Mouse (Mus musculus) frontal cortex, postnatal 25 days (tissue): ENCODE results near the gene 6820408C15Rik.
A peak's percentile ranks its signal among the peaks of the same experiment; 100 is the strongest.
"Not testable (repeated sequence)": the region's sequence is repeated elsewhere in the genome, so short reads cannot be mapped to it uniquely, and the experiment has no call there.

Experiments used
- DNase-seq, 2 experiments: peaks; one replicate each; pipeline ENCODE4 v3.0.0; 2022; ENCODE audit warnings: low spot score in 2 of 2

Gene 6820408C15Rik

DNA sequence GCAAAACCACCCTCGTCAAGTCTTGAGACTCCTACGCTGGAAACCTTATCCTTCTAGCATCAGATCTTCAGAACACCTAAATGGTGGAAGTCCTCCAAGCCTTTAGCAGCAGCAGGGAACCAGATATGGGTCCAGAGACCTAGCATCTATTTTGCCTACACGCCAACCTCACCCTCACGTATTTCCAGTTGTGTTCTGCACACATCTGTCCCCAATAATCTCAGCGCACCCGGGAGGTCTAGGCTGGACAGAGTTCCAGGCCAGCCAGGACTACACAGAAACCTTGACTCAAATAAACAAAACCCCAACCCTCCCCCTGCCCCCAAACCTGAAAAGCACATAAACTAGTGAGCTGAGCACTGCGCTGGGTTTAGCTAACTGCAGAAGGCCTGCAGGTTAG is 3.9 kb upstream of the 6820408C15Rik start:
- DNase-seq, result no peak

DNA sequence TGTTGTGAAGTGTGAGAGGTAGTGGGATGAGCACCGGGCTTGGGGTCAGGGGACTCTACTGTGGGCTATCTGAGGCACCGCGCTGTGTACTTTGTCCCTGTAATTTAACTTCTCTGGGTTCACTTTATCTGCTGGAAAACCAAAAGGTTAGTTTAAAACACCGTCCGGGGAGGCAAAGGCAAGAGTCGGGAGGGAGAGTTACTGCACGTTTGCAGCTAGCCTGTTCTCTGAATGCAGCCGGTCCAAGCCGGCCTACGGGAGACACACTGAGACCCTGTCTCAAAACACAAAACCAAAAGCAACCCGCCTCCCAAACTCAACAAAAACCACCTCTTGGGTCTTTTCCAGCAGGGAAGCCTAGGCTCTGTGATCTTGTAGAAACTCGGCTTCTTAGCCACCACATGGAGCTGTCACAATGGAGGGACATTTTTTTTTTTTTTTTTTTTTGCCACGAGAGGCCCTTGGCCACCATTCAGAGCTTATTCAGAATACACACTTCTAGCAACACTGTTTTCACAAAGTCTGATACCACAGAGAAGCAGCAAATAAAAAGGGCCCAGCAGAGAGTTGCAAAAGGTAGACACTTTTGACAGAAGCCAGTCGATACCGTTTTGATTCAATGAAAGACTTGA is 2.7 kb upstream of the 6820408C15Rik start:
- DNase-seq, result no peak

DNA sequence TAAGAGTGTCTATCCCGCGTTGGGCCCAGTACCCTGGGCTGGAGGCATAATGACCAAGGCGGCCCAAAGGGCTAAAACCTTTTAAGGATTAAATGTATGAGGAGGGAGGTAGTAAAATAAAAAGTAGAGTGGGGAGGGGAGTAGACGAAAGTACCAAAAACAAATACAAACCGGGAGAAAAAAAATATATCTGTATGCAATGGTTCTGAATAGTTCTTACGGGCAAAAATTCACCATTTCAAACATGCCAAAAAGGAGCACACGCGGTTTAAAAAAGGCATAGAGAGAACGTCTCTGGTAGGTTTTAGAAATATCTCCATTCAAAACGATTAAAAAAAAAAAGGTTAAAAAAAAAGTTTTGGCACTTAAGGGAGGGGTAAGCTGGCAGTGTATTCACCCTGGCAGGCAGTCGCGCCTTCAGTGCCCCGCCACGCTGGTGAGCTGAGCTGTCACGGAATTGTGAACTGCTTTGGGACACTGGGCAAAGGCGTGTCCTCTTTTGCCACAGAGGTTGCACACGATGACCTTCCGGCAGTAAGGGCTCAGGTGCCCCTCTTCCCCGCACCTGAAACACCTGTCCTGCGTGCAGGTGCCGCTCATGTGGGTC is 2.1 kb upstream of the 6820408C15Rik start:
- DNase-seq, result no peak

DNA sequence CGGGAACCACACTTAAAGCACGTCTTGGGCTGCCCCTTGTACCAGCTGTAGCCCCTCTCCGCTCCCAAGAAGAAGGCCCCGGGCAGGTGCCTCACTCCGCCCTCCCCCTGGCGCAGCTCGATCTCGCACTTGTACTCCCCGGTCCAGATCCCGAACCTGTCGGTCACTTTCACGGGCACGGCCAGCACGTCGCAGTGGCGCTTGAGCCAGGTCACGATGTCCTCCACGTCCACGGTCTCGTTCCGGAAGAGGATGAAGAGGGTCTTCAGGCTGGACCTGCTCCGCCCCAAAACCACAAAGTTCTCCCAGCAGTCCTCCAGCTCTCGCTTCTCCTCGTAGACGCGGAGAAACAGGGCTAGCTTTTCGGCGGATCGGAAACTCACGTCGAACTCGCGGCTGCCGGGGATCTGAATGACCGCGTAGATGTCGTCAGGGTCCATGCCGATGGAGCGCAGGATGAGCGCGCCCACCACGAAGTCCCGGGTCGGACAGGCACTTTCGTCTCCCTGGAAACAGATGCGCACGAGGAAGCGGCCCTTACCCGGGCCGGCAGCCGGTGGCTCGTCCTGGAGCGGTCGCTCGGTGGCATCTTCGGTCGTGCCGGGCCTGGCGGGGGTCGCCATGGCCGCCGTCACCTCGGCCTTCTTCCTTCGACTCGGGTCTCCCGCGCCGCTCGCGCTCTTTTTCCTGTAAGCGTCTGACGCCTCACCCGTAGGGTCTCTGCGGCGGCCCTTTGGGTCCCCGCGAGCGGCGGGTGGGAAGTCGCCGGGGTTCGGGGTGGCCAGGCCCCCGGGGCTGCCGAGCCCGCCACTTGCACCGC is 1.4 kb upstream of the 6820408C15Rik start:
- DNase-seq, result no peak

DNA sequence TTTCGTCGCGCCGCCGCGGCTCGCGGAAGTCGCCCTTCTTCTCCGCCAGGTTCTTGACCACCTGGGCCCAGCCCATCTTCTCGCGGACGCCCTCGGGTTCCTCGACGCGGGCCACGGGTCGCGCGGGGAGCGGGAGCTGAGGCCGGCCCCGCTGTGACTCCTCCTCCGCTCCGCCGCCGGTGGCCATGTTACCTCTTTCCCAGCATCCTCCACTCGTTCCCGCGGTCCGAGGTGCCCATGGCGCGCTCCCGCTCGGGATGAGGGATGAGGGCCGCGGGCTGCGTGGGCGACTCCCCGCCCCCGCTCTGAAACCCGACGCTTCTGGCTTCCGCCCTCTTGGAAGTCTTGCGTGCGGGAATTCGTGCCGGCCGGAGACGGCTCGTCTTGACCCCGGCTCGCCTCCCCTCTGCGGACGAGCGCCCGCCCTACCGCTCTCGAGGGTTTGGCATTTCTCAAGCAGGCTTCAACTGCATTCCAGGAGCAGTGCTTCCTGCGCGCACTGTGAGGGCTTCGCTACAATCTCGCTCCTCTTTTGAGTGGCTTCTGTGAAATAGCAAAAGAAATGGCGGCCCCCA is 709 bp upstream of the 6820408C15Rik start, which contains the start of gene Zcchc3:
TSS of gene Zcchc3 (minus strand) at position 437 of the 575 bp plus-strand sequence.
- DNase-seq, result peak; percentile 80 to 82

DNA sequence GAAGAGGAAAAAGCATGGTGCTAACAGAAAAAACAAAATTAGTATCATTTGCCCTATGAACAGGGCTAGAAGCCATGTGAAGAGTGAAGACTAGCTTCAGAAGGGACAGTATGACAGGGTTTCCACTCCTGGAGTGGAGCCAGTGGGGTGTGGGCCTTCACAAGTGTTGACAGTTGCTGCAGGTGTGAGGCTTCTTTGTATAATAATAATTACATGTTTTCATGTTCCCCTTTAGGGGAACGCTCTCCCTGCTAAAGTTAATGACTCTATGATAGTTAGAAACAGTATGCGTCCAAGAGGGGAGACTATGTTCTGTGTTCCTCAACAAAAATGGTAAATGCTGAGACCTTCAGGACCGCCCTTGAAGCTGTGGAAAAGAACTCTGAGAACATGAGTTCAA is 399 bp downstream of the 6820408C15Rik start:
- DNase-seq, result no peak

DNA sequence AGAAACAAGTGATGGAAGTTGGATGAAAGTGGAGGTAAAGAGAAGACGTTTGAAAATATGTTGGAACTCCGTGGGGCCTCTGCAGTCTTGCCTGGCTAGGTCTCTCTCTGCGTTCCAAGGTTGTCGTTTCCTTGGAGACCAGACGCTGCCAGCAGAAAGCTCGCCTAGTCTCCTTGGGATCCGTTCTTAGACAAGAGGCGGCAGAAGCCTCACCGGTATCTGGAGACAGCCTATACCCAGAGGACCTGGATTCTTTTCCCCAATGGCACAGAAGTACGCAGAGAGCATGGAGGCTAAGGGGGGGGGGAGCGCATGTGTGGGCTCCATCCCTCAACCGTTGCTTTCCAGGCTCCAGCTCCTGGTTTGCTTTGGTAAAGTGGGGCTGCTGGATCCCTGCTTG is 12.1 kb downstream of the 6820408C15Rik start:
- DNase-seq, result no peak

DNA sequence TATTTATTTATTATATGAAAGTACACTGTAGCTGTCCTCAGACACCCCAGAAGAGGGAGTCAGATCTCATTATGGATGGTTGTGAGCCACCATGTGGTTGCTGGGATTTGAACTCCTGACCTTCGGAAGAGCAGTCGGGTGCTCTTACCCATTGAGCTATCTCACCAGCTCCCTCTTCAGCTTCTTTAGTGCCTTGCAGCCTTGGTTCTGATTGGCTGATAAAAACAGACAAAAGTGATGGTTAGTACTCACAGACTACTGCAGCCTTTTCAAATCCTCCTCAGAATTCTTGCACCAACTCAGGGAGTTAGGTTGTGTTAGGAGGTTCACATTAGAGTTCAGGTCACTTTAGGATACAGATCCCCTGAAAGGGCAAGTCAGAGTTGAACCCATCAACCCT is 13.1 kb downstream of the 6820408C15Rik start:
- not testable (repeated sequence) for DNase-seq

DNA sequence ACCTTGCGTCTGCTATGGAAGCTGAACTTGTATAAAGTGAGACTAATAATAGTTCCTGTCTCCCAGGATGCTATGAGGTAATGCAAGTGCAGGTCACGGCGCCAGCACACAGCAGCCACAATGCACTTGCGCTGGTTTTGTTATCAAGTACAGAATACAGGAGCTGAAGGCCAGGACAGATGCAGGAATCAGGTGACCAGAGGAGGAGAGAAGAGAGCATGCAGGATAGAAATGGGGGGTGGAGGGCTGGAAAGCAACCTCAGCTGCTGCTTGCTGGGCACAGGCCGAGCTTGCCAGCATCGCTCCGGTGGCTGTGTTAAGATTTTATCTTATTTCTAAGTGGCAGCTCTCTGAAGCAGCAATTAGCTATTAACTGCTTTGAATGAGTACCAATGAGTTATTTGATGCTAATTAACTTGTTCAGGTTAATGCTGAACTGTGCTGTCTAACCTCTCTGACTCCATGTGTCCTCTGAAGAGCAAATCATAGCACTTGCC is 21.1 kb downstream of the 6820408C15Rik start:
- DNase-seq, result no peak

DNA sequence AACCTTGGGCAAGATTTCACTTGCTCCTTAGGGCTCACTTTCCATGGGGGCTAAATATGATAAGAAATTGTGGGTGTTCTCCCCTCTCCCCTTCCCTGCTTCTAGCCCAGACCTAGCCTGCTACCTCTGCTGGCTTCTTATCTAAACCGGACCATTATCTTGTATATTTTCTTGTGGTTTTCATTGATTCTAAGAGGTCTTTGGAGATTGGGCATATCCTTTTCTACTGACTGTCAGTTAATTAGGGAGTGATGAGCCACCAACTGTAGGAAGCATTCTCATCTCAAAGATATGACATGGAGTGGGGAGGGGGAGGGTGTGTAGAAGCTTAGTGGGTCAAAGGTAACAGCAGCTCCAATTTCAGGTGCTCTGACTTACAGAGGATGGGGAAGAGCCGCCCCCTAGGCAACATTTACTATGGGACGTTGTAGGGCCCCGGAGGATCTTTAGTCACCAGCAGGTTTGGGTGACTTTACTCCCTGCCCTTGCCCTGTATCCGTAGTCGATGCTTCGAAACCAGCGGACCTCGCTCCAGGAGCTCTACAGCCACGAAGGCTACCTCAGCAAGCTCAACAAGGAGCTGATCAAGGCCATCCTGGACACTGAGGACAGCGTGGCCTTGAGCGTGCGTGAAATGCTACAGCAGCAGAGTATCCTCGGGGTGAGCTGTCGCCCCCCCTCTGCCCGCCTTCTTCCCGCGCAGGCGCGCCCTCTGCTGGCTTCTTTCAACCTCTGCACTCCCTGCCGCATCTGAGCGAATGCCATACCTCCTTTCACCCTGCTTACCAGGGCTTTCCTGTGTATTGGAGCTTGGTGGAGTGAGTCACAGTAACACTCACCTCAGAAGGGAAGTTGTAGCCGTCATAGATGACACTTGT is 21.8 kb downstream of the 6820408C15Rik start:
- DNase-seq, result peak; percentile 70 to 83

DNA sequence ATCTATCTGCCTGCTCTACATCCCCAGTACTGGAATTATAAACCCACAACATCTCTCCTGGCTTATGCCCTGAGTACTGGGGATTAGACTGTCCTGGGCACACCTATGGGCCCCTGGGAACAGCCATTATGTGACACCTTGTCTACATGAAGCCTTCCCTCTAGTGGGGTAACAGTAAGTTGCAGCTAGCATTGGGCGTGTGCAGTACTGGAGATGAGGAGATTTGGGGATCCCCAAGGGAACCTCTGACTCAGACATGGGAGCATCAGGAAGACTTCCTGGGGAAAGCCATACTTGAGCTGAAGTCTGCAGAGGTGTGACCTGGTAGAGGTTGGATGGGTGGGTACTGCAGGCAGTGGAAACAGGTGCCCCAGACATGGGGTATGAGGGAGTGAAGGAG is 23.6 kb downstream of the 6820408C15Rik start:
- DNase-seq, result no peak

DNA sequence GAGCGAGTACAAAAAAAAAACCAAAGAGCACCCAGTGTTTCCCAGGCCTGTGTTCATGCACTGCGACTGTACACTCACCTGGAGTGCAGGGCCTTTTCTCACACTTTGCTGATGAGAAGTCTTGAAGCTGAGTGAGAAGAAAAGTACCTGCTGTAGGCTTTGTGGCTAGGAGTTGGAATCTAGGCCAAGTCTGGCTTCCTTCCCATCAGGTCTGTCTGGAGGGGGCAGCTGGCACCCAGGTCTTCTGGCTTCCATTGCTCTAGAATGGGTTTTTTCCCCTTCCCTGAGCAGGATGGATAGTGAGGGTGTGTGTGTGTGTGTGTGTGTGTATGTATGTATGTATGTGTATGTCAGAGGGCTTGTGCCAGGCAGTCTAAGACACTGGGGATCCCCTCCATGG is 24.4 kb downstream of the 6820408C15Rik start:
- no peak for DNase-seq

DNA sequence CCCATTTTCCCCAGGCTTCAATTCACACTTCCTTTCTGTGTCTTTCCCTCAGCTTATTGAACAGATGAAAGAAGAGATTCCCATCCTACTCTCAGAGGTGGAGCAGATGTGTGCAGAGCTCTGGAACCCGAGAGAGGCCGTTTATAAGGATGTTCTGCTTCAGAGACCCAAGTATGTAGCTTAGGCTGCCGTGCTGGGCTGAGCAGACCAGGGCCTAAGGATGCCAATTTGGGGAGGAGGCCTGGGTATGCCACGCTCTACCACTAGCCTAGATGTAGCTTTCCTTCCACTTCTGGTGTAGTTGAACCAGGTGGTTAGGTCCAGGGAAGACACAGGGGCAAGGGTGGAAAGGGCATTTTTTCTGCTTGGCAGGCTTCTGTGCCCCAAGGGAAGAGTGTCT is 26.9 kb downstream of the 6820408C15Rik start:
- DNase-seq, result no peak

DNA sequence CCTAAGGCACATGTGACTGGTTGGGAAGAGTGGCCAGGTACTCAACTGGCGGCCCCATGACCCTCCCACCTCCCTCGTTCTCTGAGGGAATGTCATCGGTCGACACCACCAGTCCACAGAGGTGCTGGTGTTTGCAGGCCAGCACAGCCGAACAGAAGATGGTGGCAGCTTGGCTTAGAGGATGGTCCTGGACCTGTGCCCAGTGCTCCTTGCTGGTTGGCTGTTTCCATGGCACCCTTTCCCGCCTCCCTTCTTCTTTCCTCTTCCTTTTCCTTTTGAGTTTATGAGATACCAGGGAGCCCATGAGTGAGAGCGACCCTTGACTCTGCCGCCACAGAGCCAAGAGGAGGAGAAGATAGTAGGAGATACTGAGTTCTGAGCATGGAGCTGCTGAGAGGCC is 27.9 kb downstream of the 6820408C15Rik start:
- DNase-seq, result no peak

DNA sequence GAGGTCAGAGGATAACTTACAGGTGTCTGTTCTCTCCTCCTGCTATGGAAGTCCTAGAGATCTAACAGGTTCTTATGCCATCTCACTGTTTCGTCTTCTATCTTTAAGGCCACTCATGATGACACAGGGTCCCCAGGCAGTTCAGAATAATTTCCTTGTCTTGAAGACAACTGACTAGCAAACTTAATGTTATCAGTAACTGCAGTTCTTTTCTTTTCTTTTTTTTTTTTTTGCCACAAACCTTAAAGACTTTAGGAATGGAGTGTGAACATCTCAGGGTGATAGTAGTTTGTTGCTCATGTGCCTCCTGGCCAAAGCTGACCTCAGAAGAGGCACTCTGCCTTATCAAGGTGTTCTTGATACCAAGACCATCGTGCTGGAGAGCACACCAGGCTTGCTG is 31.3 kb downstream of the 6820408C15Rik start:
- DNase-seq, result no peak

DNA sequence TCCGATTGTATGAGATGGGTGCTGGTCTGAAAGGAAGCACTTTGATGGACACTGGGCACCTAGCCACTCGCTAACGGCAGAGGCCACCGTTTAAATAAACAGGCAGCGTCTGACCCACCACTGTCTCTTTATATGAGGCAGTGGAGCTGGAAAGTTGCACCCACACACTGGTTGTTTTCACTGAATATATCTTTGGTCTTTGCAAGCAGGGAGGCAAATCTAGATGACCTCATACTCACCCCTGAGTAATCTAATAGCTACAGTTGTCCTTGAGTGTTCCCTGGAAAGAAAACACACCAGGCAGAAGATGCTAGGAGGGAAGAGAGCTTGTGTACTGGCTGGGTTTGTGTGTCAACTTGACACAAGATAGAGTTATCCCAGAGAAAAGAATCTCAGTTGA is 32.1 kb downstream of the 6820408C15Rik start:
- DNase-seq, result no peak

DNA sequence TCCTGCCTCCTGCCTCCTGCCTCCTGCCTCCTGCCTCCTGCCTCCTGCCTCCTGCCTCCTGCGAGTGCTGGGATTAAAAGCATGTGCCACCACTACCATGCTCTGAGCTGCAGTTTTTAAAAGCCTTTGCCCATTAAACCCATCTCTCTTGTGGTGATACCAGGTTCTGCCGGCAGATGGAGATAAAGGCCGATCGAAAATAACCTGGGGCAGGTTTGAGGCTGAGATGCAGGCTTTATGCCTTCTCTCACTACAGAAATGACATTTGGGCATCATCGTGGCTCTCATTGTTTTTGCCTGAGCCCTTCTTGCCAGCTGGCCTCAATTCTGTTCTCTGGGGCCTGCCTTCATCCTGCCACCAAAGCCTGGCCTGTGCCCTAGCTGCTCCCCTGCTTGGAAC is 34.9 kb downstream of the 6820408C15Rik start:
- peak; percentile 63 to 70 for DNase-seq

DNA sequence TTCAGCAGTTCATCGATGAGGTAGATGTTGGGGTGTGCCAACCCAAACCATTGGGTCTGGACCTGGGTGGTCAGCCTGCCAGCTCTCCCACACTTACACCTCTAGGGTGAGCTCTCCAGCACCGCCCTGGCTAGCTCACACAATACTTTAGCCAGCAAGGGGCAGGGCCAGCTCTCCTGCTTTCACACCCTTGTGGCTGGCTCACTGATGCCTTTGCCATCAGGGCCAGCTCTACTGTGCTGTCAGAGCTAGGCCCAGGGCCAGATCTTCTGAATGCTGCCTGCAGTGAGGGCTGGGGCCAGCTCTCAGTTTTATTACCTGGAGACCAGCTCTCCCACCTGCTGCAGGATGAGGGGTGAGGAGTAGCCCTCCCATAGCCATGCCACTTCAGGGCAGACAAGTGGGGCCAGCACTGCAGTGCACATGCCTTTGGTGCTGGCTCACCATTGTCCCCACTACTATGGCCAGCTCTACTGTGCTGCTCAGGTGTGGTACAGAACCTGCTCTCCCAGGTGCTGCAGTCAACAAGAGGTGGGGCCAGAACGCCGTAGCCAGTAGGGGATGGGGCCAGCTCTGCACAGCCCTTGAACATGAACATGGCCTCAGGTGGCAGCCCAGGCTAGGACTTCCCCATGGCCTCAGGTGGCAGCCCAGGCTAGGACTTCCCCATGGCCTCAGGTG is 36.9 kb downstream of the 6820408C15Rik start:
- DNase-seq, result no peak

DNA sequence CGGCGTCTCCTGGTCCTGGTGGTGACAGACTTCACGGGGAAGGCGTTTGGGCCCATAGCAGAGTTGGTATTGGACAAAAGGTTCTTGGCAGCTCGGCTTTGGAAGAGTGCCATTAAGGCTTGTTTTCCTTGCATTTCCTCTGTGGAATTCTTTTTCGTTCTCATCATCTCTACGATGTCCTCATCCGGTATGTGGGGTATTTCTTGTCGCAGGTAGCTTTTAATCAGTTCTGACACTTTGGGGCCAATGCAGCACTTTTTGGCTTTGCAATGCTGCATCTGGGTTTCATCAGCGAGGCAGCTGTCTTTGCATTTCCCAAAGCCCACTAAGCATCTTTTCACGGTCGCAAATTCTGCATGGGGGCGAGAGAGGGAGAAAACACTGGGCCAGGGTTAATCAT is 43.9 kb downstream of the 6820408C15Rik start:
- DNase-seq, result no peak

DNA sequence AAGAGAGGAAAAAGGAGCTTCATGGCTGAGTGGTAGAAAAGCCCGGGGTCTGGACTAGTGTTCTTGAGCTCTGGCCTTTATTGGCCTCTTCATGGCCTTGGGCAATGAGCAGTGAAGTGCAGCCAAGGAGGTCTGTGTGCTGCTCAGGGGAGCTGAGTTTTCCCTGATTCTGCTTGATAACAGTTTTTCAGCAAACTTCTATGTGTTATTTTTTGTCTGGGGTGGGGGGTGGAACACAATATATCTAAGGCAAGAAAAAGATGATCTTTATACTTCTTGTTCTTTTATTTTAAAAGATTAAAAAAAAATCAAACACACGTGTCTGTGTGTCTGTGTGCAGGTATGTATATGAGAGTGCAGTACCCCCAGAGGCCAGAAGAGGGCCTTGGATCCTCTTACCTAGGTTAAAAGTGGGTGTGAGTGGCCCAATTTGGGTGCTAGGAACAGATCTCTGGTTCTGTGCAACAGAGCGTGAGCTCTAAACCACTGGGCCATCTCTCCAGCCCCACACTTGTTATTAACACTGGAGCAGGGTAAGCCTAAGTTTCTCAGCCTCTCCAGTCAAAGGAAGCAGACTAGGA is 49.3 kb downstream of the 6820408C15Rik start, which contains the start of gene Defb23:
TSS of gene Defb23 (minus strand) at position 51 of the 581 bp plus-strand sequence.
- DNase-seq, result no peak
